Mouse (Mus musculus): ENCODE measurements around the gene Bcar3.

- peak; percentile 36; the same call in 1 of the 2 replicates for TF ChIP-seq CTCF (IDR thresholded peaks at IDR 0.05; ENCODE audit: low read depth, low read length)
- TF ChIP-seq POLR2A (IDR thresholded peaks at IDR 0.05; ENCODE audit: borderline replicate concordance, low read depth, low read length) = no peak
These were observed 174.0 kb downstream of the Bcar3 start for GRCm38 (mm10) chr3:122467977-122468376.

All from bone marrow macrophage, adult 2 months (primary cell).